Mouse (Mus musculus) ES-Bruce4 (cell line): ENCODE measurements around the gene Sbf2.

Experiments used
- CTCF ChIP-seq: IDR thresholded peaks from one replicate; pipeline ENCODE4 v1.8.1; 2011; ENCODE audit warnings: low read depth, low read length
- POLR2A ChIP-seq: IDR thresholded peaks from one replicate; pipeline ENCODE4 v1.8.1; 2011; ENCODE audit warnings: low read length; ENCODE audit not compliant: insufficient read depth

DNA sequence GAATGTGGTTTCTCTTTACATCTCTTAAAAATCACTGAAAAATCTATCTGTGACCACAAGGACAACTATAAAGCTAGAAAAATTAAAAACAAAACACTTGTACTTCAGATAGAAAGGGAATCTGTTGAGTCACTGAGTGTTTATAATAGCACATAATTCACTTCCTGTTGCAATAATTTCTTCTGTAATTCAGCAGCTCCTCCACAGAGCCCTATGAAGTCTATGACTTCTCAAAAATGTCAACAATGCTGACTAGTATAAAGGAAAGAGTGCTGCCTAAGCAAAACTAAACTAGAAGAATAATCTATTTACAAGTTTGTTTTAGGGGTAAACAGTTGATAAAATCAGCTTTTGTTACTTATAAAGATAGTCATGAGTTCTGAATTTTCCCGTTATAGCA lies 229.2 kb downstream of the Sbf2 start:
- TF ChIP-seq POLR2A: no peak
- TF ChIP-seq CTCF: no peak
